Mouse (Mus musculus): Measurements from ENCODE around the gene Prrt2. TPM values are rescaled to one million over a fixed set of nuclear protein-coding genes. Genes with fewer than 3 reads are reported as not detected.

Gene Prrt2
- 71.4 and 84.6 TPM in 2 replicates for polyA plus RNA-seq (2015; fragmentation: Nextera tagmentation; extraction: Ambion mirVana)

DNA sequence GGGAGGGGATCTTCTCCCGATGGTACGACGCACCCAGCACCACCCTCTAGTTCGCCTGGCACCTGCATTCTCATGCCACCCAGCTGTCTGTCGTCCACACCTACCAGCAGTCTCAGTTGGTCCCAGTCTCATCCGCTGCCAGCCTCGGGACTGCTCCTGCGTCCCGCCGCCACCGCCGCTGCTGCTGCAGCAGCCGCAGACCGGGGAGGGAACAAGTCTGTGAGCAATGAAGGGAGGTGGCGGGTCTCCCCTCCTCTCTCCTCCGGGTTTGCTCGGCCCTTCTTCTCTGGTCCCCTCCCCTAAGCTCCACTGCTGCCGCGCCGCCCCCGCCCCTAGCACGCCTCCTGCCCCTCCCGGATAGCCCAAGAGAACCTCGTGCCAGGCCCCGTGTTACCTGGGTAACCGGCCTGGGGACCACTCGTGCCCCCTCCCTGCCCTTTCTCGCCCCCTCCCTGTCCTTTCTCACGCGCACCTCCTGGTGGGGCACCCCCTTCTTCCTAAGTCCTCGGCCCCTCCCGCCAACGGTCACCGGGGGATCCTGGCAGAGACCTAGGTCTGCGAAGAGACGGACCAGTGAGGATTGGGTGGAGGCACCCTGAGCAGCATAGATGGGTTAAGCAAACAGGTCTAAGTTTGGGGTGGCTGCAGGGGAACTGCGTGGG, at the start of gene Prrt2, which contains the start of gene Gm42742:
Gene Prrt2, minus strand, starts transcription at position 311 of the 662 bp plus-strand sequence.
Gene Gm42742, minus strand, starts transcription at position 197 of the 662 bp plus-strand sequence.
- 1% methylated on average over 36 of the region's 37 CpGs for WGBS
- Histone ChIP-seq H3K9me3 (ENCODE audit: control insufficient read depth, low read length) (no peaks in the 10 kb centered on the region), H3K4me1 (ENCODE audit: control insufficient read depth, insufficient read depth, low read depth, low read length) (peaks cover 62% of the 10 kb centered on the region), H3K27ac (ENCODE audit: low read depth, low read length) (peak within 1 kb of the TSS; percentile 89), H3K4me2 (ENCODE audit: low read length) (peak within 1 kb of the TSS; percentile 91), H3K36me3 (ENCODE audit: control insufficient read depth, insufficient read depth, low read length) (peaks cover 14% of the 10 kb centered on the region; the same call in 1 of the 2 replicates), H3K9ac (ENCODE audit: low read depth, low read length) (peak within 1 kb of the TSS; percentile 83), H3K27me3 (replicated peaks; ENCODE audit: control insufficient read depth, insufficient read depth, low read length) (no peaks in the 10 kb centered on the region), H3K4me3 (ENCODE audit: low read length) (peak within 1 kb of the TSS; percentile 59)
- ATAC-seq = peak; percentile 25

DNA sequence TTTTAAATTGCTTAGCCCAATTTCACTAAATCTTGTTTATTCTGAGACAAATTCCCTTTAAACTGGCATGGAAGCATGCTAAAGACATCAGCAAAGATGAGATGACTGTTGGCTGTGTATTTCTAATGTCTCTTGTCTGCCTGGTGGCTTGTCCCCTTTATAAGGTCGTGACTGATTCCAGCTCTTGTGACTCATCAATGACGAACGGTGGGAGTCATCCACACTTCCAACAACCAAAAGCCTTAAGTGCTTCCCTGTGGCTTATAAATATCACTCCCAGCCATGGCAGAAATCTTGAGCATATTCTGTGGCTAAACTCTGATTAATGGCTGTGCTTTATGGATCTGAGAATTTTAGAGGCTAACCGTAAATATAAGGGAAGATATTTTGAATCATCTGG, 45.3 kb upstream of the Prrt2 start:
- Histone ChIP-seq H3K27ac (ENCODE audit: low read depth, low read length) (no peak overlapping the region), H3K9ac (ENCODE audit: low read depth, low read length) (no peak overlapping the region), H3K4me2 (ENCODE audit: low read length) (no peak overlapping the region), H3K4me1 (ENCODE audit: control insufficient read depth, insufficient read depth, low read depth, low read length) (no peaks in the 10 kb centered on the region), H3K4me3 (ENCODE audit: low read length) (no peak overlapping the region), H3K36me3 (ENCODE audit: control insufficient read depth, insufficient read depth, low read length) (no peaks in the 10 kb centered on the region), H3K9me3 (ENCODE audit: control insufficient read depth, low read length) (no peaks in the 10 kb centered on the region), H3K27me3 (replicated peaks; ENCODE audit: control insufficient read depth, insufficient read depth, low read length) (no peaks in the 10 kb centered on the region)
- 84% methylated on average over 4 of the region's 4 CpGs for WGBS
- no peak for ATAC-seq

DNA sequence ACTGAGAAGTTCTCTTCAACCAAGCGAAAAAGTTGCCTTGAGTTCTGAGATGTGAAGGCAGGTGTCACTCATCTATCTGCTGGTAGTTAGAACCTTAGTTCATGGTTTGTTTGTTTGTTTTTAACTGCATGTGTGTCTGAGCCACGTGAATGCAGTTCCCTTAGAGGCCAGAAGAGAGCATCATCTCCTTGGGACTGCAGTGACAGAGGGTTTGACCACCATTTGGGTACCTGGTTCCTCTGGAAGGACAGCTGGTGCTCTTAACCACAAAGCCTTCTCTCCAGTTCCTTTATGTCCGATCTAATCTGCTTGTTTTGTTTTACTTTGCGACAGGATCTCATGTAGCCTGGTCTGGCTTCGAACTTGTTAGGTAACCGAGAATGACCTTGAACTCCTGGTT, 44.5 kb upstream of the Prrt2 start:
- no peak overlapping the region for H3K9ac ChIP-seq (ENCODE audit: low read depth, low read length)
- H3K27ac ChIP-seq (ENCODE audit: low read depth, low read length) = no peak overlapping the region
- no peaks in the 10 kb centered on the region for H3K36me3 ChIP-seq (ENCODE audit: control insufficient read depth, insufficient read depth, low read length)
- H3K4me2 ChIP-seq (ENCODE audit: low read length) = no peak overlapping the region
- no peaks in the 10 kb centered on the region for H3K9me3 ChIP-seq (ENCODE audit: control insufficient read depth, low read length)
- no peaks in the 10 kb centered on the region for H3K27me3 ChIP-seq (replicated peaks; ENCODE audit: control insufficient read depth, insufficient read depth, low read length)
- no peak for ATAC-seq
- 93% methylated on average over 6 of the region's 6 CpGs for WGBS
- H3K4me3 ChIP-seq (ENCODE audit: low read length) = no peak overlapping the region
- no peaks in the 10 kb centered on the region for H3K4me1 ChIP-seq (ENCODE audit: control insufficient read depth, insufficient read depth, low read depth, low read length)

DNA sequence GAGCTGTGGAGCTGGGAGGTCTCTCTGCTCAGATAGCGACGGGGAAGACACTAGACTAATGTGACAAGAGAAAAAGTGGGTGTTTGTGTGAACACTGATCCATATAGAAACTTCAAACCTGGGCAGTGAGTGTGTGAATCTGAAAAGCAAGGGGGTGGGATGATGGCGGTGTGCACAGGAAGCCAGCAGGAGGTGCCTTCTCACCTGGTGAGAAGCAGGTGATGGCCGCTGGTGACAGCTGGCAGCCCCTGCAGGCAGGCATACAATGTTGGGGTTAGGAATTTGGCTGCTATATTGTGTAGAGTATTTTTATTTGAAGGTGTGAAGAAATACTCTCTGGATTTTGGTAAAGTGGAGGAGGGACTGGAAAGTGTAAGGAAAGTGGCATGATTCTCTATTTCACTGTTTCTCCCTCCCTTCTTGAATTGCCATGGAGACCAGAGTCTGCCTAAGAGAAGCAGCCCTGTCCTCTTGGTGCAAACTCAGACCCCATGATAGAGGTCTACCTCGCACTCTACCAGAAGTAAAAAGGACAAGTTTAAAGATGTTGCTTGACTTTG, 34.1 kb upstream of the Prrt2 start:
- Histone ChIP-seq H3K4me2 (ENCODE audit: low read length) (no peak overlapping the region), H3K4me3 (ENCODE audit: low read length) (no peak overlapping the region), H3K27ac (ENCODE audit: low read depth, low read length) (no peak overlapping the region), H3K4me1 (ENCODE audit: control insufficient read depth, insufficient read depth, low read depth, low read length) (no peaks in the 10 kb centered on the region), H3K27me3 (replicated peaks; ENCODE audit: control insufficient read depth, insufficient read depth, low read length) (no peaks in the 10 kb centered on the region), H3K9me3 (ENCODE audit: control insufficient read depth, low read length) (no peaks in the 10 kb centered on the region), H3K36me3 (ENCODE audit: control insufficient read depth, insufficient read depth, low read length) (no peaks in the 10 kb centered on the region), H3K9ac (ENCODE audit: low read depth, low read length) (no peak overlapping the region)
- 66% methylated on average over 5 of the region's 5 CpGs for WGBS
- ATAC-seq = no peak

DNA sequence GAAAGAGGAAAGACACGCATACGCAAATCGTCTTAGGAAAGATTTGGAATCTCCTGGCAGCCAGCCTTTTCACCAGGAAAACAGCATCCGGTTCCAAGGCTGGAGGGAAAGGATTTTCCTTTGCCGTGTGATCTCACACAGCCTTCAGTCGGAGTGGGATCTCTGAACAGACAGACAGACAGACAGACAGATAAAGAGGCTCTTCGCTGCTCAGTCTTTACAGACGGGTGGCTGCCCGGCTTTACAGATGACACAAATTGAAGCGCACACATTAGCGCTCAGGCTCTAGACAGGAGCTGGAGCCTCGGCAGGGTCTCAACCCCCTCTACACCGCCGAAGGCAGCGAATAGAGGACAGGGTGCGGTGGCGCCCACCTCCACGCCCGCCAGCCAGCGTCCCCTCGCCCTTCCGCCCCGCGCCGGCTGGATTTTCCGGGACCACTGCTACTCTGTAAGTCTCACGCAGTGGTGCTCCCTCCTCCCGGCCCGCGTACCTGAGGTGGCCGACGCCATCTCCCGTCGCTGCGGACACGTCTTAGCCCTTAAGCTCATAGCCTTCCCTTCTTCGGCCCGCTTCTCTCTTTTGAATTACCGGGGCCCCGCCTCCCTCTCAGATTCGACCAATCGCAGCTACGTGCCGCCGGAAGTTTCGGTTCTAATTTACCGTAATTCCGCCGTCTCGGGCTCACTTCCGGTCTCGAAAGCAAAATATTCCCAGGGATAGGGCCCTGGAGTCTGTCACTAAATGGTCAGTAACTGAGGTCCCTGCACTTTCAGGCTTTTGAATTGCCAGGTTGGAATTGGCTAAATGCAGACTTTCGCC, 21.1 kb upstream of the Prrt2 start, which contains the start of gene Kif22:
Gene Kif22, minus strand, starts transcription at position 621 of the 822 bp plus-strand sequence.
- peak; percentile 94 for ATAC-seq
- no peaks in the 10 kb centered on the region for H3K27me3 ChIP-seq (replicated peaks; ENCODE audit: control insufficient read depth, insufficient read depth, low read length)

DNA sequence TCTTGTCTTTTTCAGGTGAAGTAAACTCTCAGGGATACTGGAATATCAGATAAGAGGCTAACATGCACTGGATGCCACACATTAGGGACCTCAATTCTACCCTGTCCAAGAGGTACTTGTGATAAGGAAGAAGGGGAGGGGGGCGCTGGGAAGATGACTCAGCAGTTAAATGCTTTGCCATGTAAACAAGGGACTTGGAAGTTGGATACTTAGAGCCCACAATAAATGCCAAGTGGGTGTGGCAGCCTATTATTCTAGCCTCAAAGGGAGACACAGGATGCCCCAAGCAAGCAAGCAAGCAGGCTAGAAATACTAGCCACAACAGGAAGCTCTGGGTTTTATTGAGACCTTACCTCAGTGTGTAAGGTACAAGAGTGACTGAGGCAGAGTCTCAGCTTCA, 10.2 kb upstream of the Prrt2 start:
- peaks cover 8% of the 10 kb centered on the region for H3K4me1 ChIP-seq (ENCODE audit: control insufficient read depth, insufficient read depth, low read depth, low read length)
- no peak overlapping the region for H3K4me3 ChIP-seq (ENCODE audit: low read length)
- H3K9me3 ChIP-seq (ENCODE audit: control insufficient read depth, low read length) = no peaks in the 10 kb centered on the region
- H3K27ac ChIP-seq (ENCODE audit: low read depth, low read length) = 0 out of 2 replicates have a peak overlapping the region, but pooled peaks have one; percentile 17
- 90% methylated on average over 1 of the region's 1 CpGs for WGBS
- H3K27me3 ChIP-seq (replicated peaks; ENCODE audit: control insufficient read depth, insufficient read depth, low read length) = no peaks in the 10 kb centered on the region
- no peak overlapping the region for H3K9ac ChIP-seq (ENCODE audit: low read depth, low read length)
- H3K36me3 ChIP-seq (ENCODE audit: control insufficient read depth, insufficient read depth, low read length) = no peaks in the 10 kb centered on the region
- no peak for ATAC-seq
- H3K4me2 ChIP-seq (ENCODE audit: low read length) = no peak overlapping the region

More for the DNA sequence above, 21.1 kb upstream of the Prrt2 start, which contains the start of gene Kif22:
- Histone ChIP-seq H3K4me1 (ENCODE audit: control insufficient read depth, insufficient read depth, low read depth, low read length) (peaks cover 12% of the 10 kb centered on the region), H3K4me3 (ENCODE audit: low read length) (peak within 1 kb of the TSS; percentile 79), H3K9me3 (ENCODE audit: control insufficient read depth, low read length) (no peaks in the 10 kb centered on the region), H3K36me3 (ENCODE audit: control insufficient read depth, insufficient read depth, low read length) (no peaks in the 10 kb centered on the region), H3K4me2 (ENCODE audit: low read length) (peak within 1 kb of the TSS; percentile 97), H3K27ac (ENCODE audit: low read depth, low read length) (peak within 1 kb of the TSS; percentile 55), H3K9ac (ENCODE audit: low read depth, low read length) (peak within 1 kb of the TSS; percentile 81)
- WGBS = under 1% methylated on average over 47 of the region's 53 CpGs

DNA sequence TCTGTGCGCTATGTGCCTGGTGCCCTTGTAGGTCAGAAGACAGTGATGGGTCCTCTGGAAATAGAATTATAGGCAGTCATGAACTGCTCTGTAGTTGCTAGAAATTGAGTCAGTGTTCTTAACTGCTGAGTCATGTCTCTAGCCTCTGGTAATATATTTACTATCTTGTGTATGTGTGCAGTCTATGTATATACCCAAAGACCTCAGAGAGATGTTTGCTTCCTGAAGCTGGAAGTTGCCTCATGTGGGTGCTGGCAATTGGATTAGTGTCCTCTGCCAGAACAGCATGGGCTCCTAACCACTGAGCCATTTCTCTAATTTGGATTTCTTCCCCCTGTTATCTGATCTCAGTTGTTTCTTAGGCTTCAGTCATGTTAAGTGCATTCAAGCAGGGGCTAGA, 9.2 kb upstream of the Prrt2 start:
- Histone ChIP-seq H3K27me3 (replicated peaks; ENCODE audit: control insufficient read depth, insufficient read depth, low read length) (no peaks in the 10 kb centered on the region), H3K4me3 (ENCODE audit: low read length) (no peak overlapping the region), H3K36me3 (ENCODE audit: control insufficient read depth, insufficient read depth, low read length) (no peaks in the 10 kb centered on the region), H3K9me3 (ENCODE audit: control insufficient read depth, low read length) (no peaks in the 10 kb centered on the region), H3K9ac (ENCODE audit: low read depth, low read length) (no peak overlapping the region), H3K27ac (ENCODE audit: low read depth, low read length) (no peak overlapping the region), H3K4me2 (ENCODE audit: low read length) (no peak overlapping the region), H3K4me1 (ENCODE audit: control insufficient read depth, insufficient read depth, low read depth, low read length) (peaks cover 8% of the 10 kb centered on the region)
- 100% methylated on average over 1 of the region's 1 CpGs for WGBS
- no peak for ATAC-seq

DNA sequence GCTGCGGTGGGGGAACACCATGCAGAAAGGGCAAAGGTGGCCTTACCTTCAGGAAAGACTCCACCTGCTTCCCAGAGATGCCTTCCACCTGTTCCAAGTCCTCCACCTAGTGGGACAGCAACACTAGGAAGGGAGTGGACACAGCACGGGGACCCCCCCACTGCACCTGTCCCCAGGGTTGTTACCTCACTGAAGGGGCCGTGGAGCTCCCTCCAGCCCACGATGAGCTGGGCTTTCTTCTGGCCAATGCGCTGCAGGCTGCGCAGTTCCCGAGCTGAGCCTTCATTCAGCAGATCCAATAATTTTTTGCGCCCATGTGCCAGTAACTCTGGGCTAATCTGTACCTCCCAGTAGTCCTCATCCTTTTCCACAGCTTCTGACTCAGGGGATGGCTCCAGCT, 6.9 kb upstream of the Prrt2 start:
- Histone ChIP-seq H3K4me3 (ENCODE audit: low read length) (peak overlapping the region; percentile 91), H3K9ac (ENCODE audit: low read depth, low read length) (peak overlapping the region; percentile 63), H3K27me3 (replicated peaks; ENCODE audit: control insufficient read depth, insufficient read depth, low read length) (no peaks in the 10 kb centered on the region), H3K4me1 (ENCODE audit: control insufficient read depth, insufficient read depth, low read depth, low read length) (peaks cover 31% of the 10 kb centered on the region), H3K27ac (ENCODE audit: low read depth, low read length) (peak overlapping the region; percentile 100), H3K4me2 (ENCODE audit: low read length) (peak overlapping the region; percentile 95), H3K36me3 (ENCODE audit: control insufficient read depth, insufficient read depth, low read length) (peaks cover 6% of the 10 kb centered on the region; the same call in 1 of the 2 replicates), H3K9me3 (ENCODE audit: control insufficient read depth, low read length) (no peaks in the 10 kb centered on the region)
- 61% methylated on average over 8 of the region's 8 CpGs for WGBS
- ATAC-seq = peak; percentile 5

Data from hindbrain, embryonic 16.5 days (tissue).